Mouse (Mus musculus): Measurements from ENCODE around the gene Ppp1r37.
"Not testable (repeated sequence)": the region's sequence is repeated elsewhere in the genome, so short reads cannot be mapped to it uniquely, and the experiment has no call there.

DNA sequence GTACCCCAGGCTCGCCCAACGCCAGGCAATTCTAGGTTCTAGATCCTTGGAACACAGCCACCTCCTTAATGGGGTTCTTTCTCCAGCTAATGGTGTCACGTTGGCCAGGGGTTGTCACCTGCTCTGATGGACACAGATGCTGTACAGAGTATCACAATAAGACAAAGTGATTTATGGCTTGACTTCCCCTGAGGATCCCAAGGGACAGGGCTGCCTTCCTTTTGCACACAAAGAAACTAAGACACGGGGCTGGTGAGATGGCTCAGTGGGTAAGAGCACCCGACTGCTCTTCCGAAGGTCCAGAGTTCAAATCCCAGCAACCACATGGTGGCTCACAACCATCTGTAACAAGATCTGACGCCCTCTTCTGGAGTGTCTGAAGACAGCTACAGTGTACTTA, 50.9 kb downstream of the Ppp1r37 start:
- TF ChIP-seq CTCF (IDR thresholded peaks at IDR 0.05; ENCODE audit: extremely low read depth, insufficient read length, insufficient replicate concordance, low read depth, low read length); POLR2A (IDR thresholded peaks at IDR 0.05; ENCODE audit: low read depth, low read length): not testable (repeated sequence)

Measured in small intestine, adult 2 months (tissue).